Mouse (Mus musculus) midbrain, embryonic 10.5 days (tissue): ENCODE measurements at regions not wholly inside any gene's neighbourhood (a gene's known extent, or its start where the extent isn't known, plus 50 kb on each side); places are given as distances from the start of the nearest gene placed in this dataset.

Experiments
- DNase-seq: peaks from one replicate; pipeline ENCODE4 v3.0.0-alpha.2; 2017; ENCODE audit warnings: low spot score
- H3K27ac ChIP-seq: fragments of 300-500 bp; sonication (generic); replicated peaks from 2 replicates; pipeline ENCODE4 v1.5.1; 2016; ENCODE audit warnings: mild to moderate bottlenecking
- H3K27me3 ChIP-seq: fragments of 300-500 bp; sonication (generic); 2 replicates; pipeline ENCODE4 v1.6.1; 2016; ENCODE audit warnings: low read depth, mild to moderate bottlenecking; ENCODE audit not compliant: poor library complexity, severe bottlenecking
- H3K36me3 ChIP-seq: fragments of 300-500 bp; sonication (generic); 2 replicates; pipeline ENCODE4 v1.6.1; 2016; ENCODE audit warnings: mild to moderate bottlenecking, moderate library complexity
- H3K4me1 ChIP-seq: fragments of 300-500 bp; sonication (generic); 2 replicates; pipeline ENCODE4 v1.6.1; 2016
- H3K4me3 ChIP-seq: fragments of 300-500 bp; sonication (generic); 2 replicates; pipeline ENCODE4 v1.5.1; 2016; ENCODE audit warnings: mild to moderate bottlenecking, moderate library complexity
- H3K9me3 ChIP-seq: fragments of 300-500 bp; sonication (generic); replicated peaks from 2 replicates; pipeline ENCODE4 v1.6.1; 2016; ENCODE audit warnings: mild to moderate bottlenecking
- WGBS: fragments of 180-500 bp; shearing (Covaris S2); methylation state at CpG from one replicate; pipeline ENCODE4 v1.1.7; 2016; 5-methylcytosine and 5-hydroxymethylcytosine counted together

- no peak for DNase-seq
- 78% methylated on average over 6 of the region's 6 CpGs for WGBS
- no peaks in the 10 kb centered on the region for H3K4me1 ChIP-seq
- H3K27ac ChIP-seq: no peak overlapping the region
- no peaks in the 10 kb centered on the region for H3K27me3 ChIP-seq
- no peak overlapping the region for H3K4me3 ChIP-seq
- H3K9me3 ChIP-seq: no peaks in the 10 kb centered on the region
- H3K36me3 ChIP-seq: no peaks in the 10 kb centered on the region
Measured at GRCm38 (mm10) chr10:119146342-119146741, 93.5 kb downstream of the Cand1 start.

- H3K4me1 ChIP-seq: peaks cover 5% of the 10 kb centered on the region; the same call in 1 of the 2 replicates
- no peaks in the 10 kb centered on the region for H3K27me3 ChIP-seq
- 95% methylated on average over 6 of the region's 6 CpGs for WGBS
- no peaks in the 10 kb centered on the region for H3K36me3 ChIP-seq
- H3K27ac ChIP-seq: no peak overlapping the region
- DNase-seq: no peak
- no peaks in the 10 kb centered on the region for H3K9me3 ChIP-seq
- H3K4me3 ChIP-seq: no peak overlapping the region
Measured at GRCm38 (mm10) chr10:119142866-119143265, 97.0 kb downstream of the Cand1 start.

- H3K9me3 ChIP-seq: no peaks in the 10 kb centered on the region
- DNase-seq: no peak
- no peak overlapping the region for H3K27ac ChIP-seq
- WGBS: 85% methylated on average over 5 of the region's 5 CpGs
- H3K4me3 ChIP-seq: no peak overlapping the region
- no peaks in the 10 kb centered on the region for H3K36me3 ChIP-seq
- H3K27me3 ChIP-seq: no peaks in the 10 kb centered on the region
- peaks cover 5% of the 10 kb centered on the region; the same call in 1 of the 2 replicates for H3K4me1 ChIP-seq
Measured at GRCm38 (mm10) chr10:119142307-119142706, 97.5 kb downstream of the Cand1 start.

- no peaks in the 10 kb centered on the region for H3K27me3 ChIP-seq
- no peak overlapping the region for H3K4me3 ChIP-seq
- no peak overlapping the region for H3K27ac ChIP-seq
- peaks cover 16% of the 10 kb centered on the region for H3K4me1 ChIP-seq
- no peaks in the 10 kb centered on the region for H3K36me3 ChIP-seq
- DNase-seq: no peak
- 81% methylated on average over 6 of the region's 6 CpGs for WGBS
- H3K9me3 ChIP-seq: no peaks in the 10 kb centered on the region
Measured at GRCm38 (mm10) chr10:119138237-119138636, 101.6 kb downstream of the Cand1 start.

- WGBS: 61% methylated on average over 11 of the region's 11 CpGs
- Histone ChIP-seq H3K9me3 (no peaks in the 10 kb centered on the region), H3K36me3 (no peaks in the 10 kb centered on the region), H3K27ac (peak overlapping the region; percentile 33), H3K27me3 (no peaks in the 10 kb centered on the region), H3K4me1 (peaks cover 27% of the 10 kb centered on the region), H3K4me3 (no peak overlapping the region)
- no peak for DNase-seq
Measured at GRCm38 (mm10) chr10:119135489-119135924, 104.3 kb downstream of the Cand1 start.

- H3K27ac ChIP-seq: peak overlapping the region; percentile 33
- DNase-seq: no peak
- no peak overlapping the region for H3K4me3 ChIP-seq
- H3K27me3 ChIP-seq: no peaks in the 10 kb centered on the region
- no peaks in the 10 kb centered on the region for H3K9me3 ChIP-seq
- H3K36me3 ChIP-seq: no peaks in the 10 kb centered on the region
- WGBS: 63% methylated on average over 10 of the region's 10 CpGs
- peaks cover 27% of the 10 kb centered on the region for H3K4me1 ChIP-seq
Measured at GRCm38 (mm10) chr10:119134797-119135488, 104.9 kb downstream of the Cand1 start.

GRCm38 (mm10) chr10:119131977-119132376, 107.9 kb downstream of the Cand1 start:
- peaks cover 22% of the 10 kb centered on the region for H3K4me1 ChIP-seq
- peak; percentile 57 for DNase-seq
- no peaks in the 10 kb centered on the region for H3K36me3 ChIP-seq
- 52% methylated on average over 16 of the region's 16 CpGs for WGBS
- peak overlapping the region; percentile 46; the same call in 1 of the 2 replicates for H3K27ac ChIP-seq
- no peaks in the 10 kb centered on the region for H3K27me3 ChIP-seq
- no peaks in the 10 kb centered on the region for H3K9me3 ChIP-seq
- no peak overlapping the region; the same call in 1 of the 2 replicates for H3K4me3 ChIP-seq

GRCm38 (mm10) chr10:119130676-119131075, 109.2 kb downstream of the Cand1 start:
- Histone ChIP-seq H3K9me3 (no peaks in the 10 kb centered on the region), H3K27ac (no peak overlapping the region), H3K36me3 (no peaks in the 10 kb centered on the region), H3K4me1 (peaks cover 21% of the 10 kb centered on the region), H3K4me3 (no peak overlapping the region), H3K27me3 (no peaks in the 10 kb centered on the region)
- DNase-seq: no peak
- 83% methylated on average over 6 of the region's 6 CpGs for WGBS

GRCm38 (mm10) chr10:119128035-119128434, 111.8 kb downstream of the Cand1 start:
- no peaks in the 10 kb centered on the region for H3K36me3 ChIP-seq
- no peak overlapping the region for H3K4me3 ChIP-seq
- peaks cover 21% of the 10 kb centered on the region for H3K4me1 ChIP-seq
- H3K9me3 ChIP-seq: no peaks in the 10 kb centered on the region
- DNase-seq: no peak
- no peaks in the 10 kb centered on the region for H3K27me3 ChIP-seq
- no peak overlapping the region for H3K27ac ChIP-seq
- 95% methylated on average over 3 of the region's 3 CpGs for WGBS

- Histone ChIP-seq H3K4me3 (no peak overlapping the region), H3K27me3 (no peaks in the 10 kb centered on the region), H3K27ac (peak overlapping the region; percentile 46), H3K9me3 (0 out of 2 replicates have a peak, but pooled peaks cover 4% of the 10 kb centered on the region), H3K36me3 (no peaks in the 10 kb centered on the region), H3K4me1 (peaks cover 10% of the 10 kb centered on the region)
- DNase-seq: peak; percentile 48
- 40% methylated on average over 5 of the region's 5 CpGs for WGBS
Measured at GRCm38 (mm10) chr10:119123517-119123916, 116.3 kb downstream of the Cand1 start.

GRCm38 (mm10) chr10:119122347-119122746, 117.5 kb downstream of the Cand1 start:
- Histone ChIP-seq H3K27ac (no peak overlapping the region), H3K36me3 (no peaks in the 10 kb centered on the region)

GRCm38 (mm10) chr10:119121575-119121974, 118.3 kb downstream of the Cand1 start:
- H3K4me3 ChIP-seq: no peak overlapping the region
- no peaks in the 10 kb centered on the region for H3K27me3 ChIP-seq
- DNase-seq: no peak
- 0 out of 2 replicates have a peak, but pooled peaks cover 4% of the 10 kb centered on the region for H3K9me3 ChIP-seq
- no peak overlapping the region for H3K27ac ChIP-seq
- 68% methylated on average over 6 of the region's 6 CpGs for WGBS
- no peaks in the 10 kb centered on the region for H3K36me3 ChIP-seq
- H3K4me1 ChIP-seq: peaks cover 10% of the 10 kb centered on the region

More at GRCm38 (mm10) chr10:119122347-119122746, 117.5 kb downstream of the Cand1 start:
- H3K4me1 ChIP-seq: peaks cover 10% of the 10 kb centered on the region
- 82% methylated on average over 8 of the region's 8 CpGs for WGBS
- no peak for DNase-seq
- no peak overlapping the region for H3K4me3 ChIP-seq
- H3K27me3 ChIP-seq: no peaks in the 10 kb centered on the region
- H3K9me3 ChIP-seq: 0 out of 2 replicates have a peak, but pooled peaks cover 4% of the 10 kb centered on the region

- Histone ChIP-seq H3K27ac (no peak overlapping the region), H3K36me3 (no peaks in the 10 kb centered on the region), H3K4me1 (no peaks in the 10 kb centered on the region), H3K27me3 (no peaks in the 10 kb centered on the region), H3K9me3 (no peaks in the 10 kb centered on the region), H3K4me3 (no peak overlapping the region)
- 79% methylated on average over 2 of the region's 2 CpGs for WGBS
- DNase-seq: no peak
Measured at GRCm38 (mm10) chr10:119116843-119117390, 122.9 kb downstream of the Cand1 start.
